Mouse (Mus musculus) lung, adult 2 months (tissue): Measurements from ENCODE around the gene Cep112.

Source experiments
- CTCF ChIP-seq: fragments of 200-500 bp; IDR thresholded peaks from 2 replicates; pipeline ENCODE4 v1.5.1; 2011; ENCODE audit warnings: mild to moderate bottlenecking, low read length, control low read depth; ENCODE audit not compliant: insufficient read depth
- POLR2A ChIP-seq: fragments of 200-500 bp; IDR thresholded peaks from 2 replicates; pipeline ENCODE4 v1.6.1; 2011; ENCODE audit warnings: low read depth, mild to moderate bottlenecking, control low read depth, low read length, borderline replicate concordance; ENCODE audit errors: extremely low read depth

DNA sequence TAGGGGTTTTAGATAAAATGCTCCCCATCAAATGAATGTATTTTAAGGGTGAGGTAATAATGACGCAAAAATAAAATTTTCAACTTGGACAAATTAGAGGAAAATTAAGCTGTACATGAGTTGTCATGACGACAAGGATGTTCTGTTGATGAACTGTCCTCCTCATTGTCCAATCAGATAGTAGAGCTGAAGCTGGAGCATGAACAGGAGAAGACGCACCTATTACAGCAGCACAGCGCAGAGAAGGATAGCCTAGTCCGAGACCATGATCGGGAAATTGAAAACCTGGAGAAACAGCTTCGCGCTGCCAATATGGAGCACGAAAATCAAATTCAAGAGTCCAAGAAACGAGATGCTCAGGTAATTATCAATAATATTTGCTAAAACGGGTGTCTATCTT is 181.0 kb downstream of the Cep112 start:
- no peak for TF ChIP-seq POLR2A
- TF ChIP-seq CTCF: no peak
